Mouse (Mus musculus) kidney, adult 2 months (tissue): ENCODE results near the gene Homer1. TPM values are rescaled to one million over a fixed set of nuclear protein-coding genes. Genes with fewer than 3 reads are reported as not detected.

Experiments used
- DNase-seq: peaks from one replicate; pipeline ENCODE4 v3.0.0; 2021
- H3K27ac ChIP-seq: fragments of 200-500 bp; 2 replicates; pipeline ENCODE4 v1.5.1; 2012; ENCODE audit warnings: low read depth, low read length, control low read depth, inconsistent platforms; ENCODE audit not compliant: insufficient read depth
- H3K27me3 ChIP-seq: fragments of 200-500 bp; replicated peaks from 2 replicates; pipeline ENCODE4 v1.6.1; 2012; ENCODE audit warnings: mild to moderate bottlenecking, moderate library complexity, low read length, inconsistent platforms; ENCODE audit not compliant: control insufficient read depth, insufficient read depth
- H3K36me3 ChIP-seq: fragments of 200-500 bp; 2 replicates; pipeline ENCODE4 v1.6.1; 2012; ENCODE audit warnings: mild to moderate bottlenecking, moderate library complexity, low read length, inconsistent platforms; ENCODE audit not compliant: control insufficient read depth, insufficient read depth
- H3K4me1 ChIP-seq: fragments of 200-500 bp; 2 replicates; pipeline ENCODE4 v1.6.1; 2011; ENCODE audit warnings: low read length; ENCODE audit not compliant: control insufficient read depth, insufficient read depth
- H3K4me3 ChIP-seq: fragments of 200-500 bp; 2 replicates; pipeline ENCODE4 v1.5.1; 2011; ENCODE audit warnings: mild to moderate bottlenecking, low read depth, low read length, control low read depth; ENCODE audit not compliant: insufficient read depth
- CTCF ChIP-seq: fragments of 200-500 bp; conservative IDR thresholded peaks from 2 replicates; pipeline ENCODE4 v1.5.1; 2011; ENCODE audit warnings: low read depth, mild to moderate bottlenecking, control low read depth, low read length, moderate library complexity, mixed read lengths; ENCODE audit not compliant: insufficient read depth, insufficient read length
- POLR2A ChIP-seq: fragments of 200-500 bp; IDR thresholded peaks from one replicate; pipeline ENCODE4 v1.6.1; 2011; ENCODE audit warnings: low read depth, low read length, control low read depth
- WGBS: fragments of 180-500 bp; shearing (Covaris S2); methylation state at CpG from one replicate; pipeline ENCODE4 v1.1.7; 2018; 5-methylcytosine and 5-hydroxymethylcytosine counted together
- polyA plus RNA-seq: library from polyadenylated mRNA; depleted of rRNA; stranded (reverse); fragments of >200 nt; gene quantifications from 2 replicates; pipeline ENCODE4 v1.2.3, GENCODE M21; 2012; rRNA removed

Homer1 gene
- 2.5 and 2.7 TPM in 2 replicates for polyA plus RNA-seq

DNA sequence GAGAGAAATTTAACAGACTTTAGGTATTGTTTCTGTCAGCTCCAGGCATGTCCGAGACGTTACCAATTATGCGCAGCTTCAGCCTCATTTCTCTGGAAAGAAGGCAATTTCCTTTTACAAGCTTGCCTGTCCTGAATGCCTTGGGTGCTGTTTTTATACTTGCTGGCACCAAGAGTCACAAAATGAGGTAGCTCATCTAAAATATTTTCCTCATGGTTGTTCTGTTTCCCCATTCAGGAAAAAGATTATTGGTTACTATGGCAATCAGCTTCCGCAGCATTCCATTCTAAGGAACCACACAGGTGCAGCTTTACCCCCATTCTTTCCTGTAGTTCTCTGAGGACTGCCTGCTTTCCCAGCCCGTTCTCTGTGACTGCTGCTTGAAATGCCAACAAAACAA lies at the start of gene Homer1:
Gene Homer1, plus strand, starts transcription at position 320 of the 400 bp plus-strand sequence.
- Histone ChIP-seq H3K27ac (no peak within 1 kb of the TSS), H3K27me3 (no peaks in the 10 kb centered on the region), H3K4me1 (no peaks in the 10 kb centered on the region), H3K36me3 (no peaks in the 10 kb centered on the region), H3K4me3 (no peak within 1 kb of the TSS)
- TF ChIP-seq CTCF = no peak
- no peak for TF ChIP-seq POLR2A
- whole genome bisulfite sequencing = 82% methylated on average over 5 of the region's 5 CpGs
- DNase-seq = no peak

DNA sequence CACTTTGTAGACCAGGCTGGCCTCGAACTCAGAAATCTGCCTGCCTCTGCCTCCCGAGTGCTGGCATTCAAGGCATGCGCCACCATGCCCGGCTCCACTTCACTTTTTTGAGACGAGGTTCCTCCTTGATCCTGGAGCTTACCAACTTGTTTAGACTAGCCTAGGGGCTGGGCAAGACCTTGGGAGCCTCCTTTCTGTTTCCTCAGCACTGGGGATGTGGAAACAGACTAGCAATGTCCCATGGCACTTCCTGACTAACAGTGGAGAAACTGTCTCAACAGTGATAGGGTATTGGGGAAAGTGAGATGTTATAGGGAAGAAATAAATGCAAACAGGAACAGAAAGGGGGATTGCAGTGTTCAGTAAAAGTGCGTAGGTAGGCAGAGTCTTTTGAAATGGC lies 47.7 kb upstream of the Homer1 start:
- DNase-seq = no peak
- no peaks in the 10 kb centered on the region for H3K4me1 ChIP-seq
- no peaks in the 10 kb centered on the region for H3K36me3 ChIP-seq
- TF ChIP-seq CTCF (no peak), POLR2A (no peak)
- no peaks in the 10 kb centered on the region for H3K27me3 ChIP-seq
- no peak overlapping the region for H3K4me3 ChIP-seq
- H3K27ac ChIP-seq = no peak overlapping the region
- WGBS = 88% methylated on average over 6 of the region's 6 CpGs

DNA sequence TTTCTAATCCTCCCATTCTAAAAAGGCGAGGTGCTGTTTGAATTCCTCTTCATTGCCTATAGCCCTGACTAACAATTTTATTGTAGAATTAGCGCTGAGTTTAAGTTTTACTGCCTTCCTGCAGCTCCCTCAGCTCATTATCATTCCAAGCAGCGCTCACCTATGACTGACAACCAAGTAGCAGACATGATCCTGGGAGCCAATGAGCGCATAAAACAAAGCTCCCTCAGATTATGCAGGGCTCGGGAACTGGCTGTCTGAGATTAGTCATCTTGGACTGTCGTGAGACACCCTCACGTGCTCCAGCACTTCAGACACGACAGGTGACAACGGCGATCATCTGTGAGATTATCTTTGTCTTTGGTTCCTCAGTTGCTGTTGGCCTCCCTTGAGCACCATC lies 47.3 kb upstream of the Homer1 start:
- Histone ChIP-seq H3K4me3 (no peak overlapping the region), H3K27me3 (no peaks in the 10 kb centered on the region), H3K36me3 (no peaks in the 10 kb centered on the region), H3K27ac (no peak overlapping the region), H3K4me1 (no peaks in the 10 kb centered on the region)
- 73% methylated on average over 10 of the region's 10 CpGs for WGBS
- TF ChIP-seq CTCF (no peak), POLR2A (no peak)
- DNase-seq = no peak

DNA sequence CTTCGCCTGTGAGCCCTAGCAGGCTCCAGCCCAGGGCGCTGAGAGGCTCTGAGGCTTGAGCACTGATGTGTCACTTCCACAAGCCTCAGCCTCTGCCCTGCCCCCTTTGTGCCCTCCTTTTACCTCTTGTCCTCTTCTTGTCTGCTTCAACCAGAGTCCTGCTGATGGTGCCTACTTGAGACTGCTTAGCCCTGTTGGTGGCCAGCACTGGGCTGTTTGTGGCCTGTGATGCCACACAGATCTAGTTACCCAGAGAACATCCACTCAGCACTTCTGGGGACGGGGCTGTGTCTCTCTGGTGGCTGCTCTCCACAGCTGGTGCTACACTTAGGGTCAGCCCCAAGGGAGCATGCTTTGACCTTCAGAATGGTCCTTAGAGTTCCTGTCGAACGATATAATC lies 46.5 kb upstream of the Homer1 start:
- Histone ChIP-seq H3K27ac (no peak overlapping the region), H3K27me3 (no peaks in the 10 kb centered on the region), H3K4me3 (no peak overlapping the region), H3K4me1 (no peaks in the 10 kb centered on the region), H3K36me3 (no peaks in the 10 kb centered on the region)
- TF ChIP-seq POLR2A (no peak), CTCF (no peak)
- DNase-seq = no peak
- 73% methylated on average over 5 of the region's 5 CpGs for WGBS

DNA sequence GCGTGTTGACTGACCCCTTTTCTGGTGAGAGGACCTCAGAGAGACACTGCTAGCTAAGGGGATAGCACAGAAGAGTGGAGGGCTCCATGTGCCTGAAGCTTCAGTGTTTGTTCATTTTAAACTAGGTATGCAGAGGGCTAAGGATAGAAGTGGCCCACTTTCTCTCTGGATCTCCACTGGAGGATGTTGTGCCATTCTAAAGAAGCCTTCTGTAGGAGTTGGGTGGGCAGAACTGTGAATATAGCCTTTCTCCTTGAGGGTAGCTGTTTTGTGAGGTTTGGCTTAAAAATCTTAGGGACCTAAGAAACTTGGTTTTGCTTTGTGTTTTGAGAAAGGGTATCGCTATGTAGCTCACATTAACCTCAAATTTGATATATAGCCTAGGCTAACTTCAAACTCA lies 32.3 kb upstream of the Homer1 start:
- Histone ChIP-seq H3K4me3 (no peak overlapping the region), H3K36me3 (no peaks in the 10 kb centered on the region), H3K4me1 (no peaks in the 10 kb centered on the region), H3K27ac (no peak overlapping the region), H3K27me3 (no peaks in the 10 kb centered on the region)
- WGBS = 83% methylated on average over 2 of the region's 2 CpGs
- TF ChIP-seq CTCF (no peak), POLR2A (no peak)
- DNase-seq = no peak

DNA sequence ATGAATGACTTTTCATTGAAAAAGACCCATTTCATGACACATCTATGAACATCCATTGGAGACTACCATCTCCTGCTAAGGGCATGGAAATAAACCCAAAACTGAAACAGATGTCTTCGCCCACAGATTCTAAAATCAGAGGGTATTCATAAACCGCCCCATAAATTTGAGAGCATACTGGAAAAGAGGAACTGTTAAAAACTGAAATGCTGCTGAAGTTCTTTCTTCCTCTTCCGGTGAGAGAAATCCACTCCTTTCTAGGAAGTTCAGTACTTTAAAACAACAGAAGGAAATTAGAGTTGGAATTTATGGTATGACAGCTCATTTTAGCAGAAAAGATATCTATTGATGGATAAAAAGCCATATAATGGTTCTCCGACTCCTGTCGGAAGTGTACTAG lies 1.1 kb downstream of the Homer1 start:
- no peak for TF ChIP-seq POLR2A
- Histone ChIP-seq H3K4me3 (no peak overlapping the region), H3K36me3 (no peaks in the 10 kb centered on the region), H3K4me1 (no peaks in the 10 kb centered on the region; the same call in 1 of the 2 replicates), H3K27me3 (no peaks in the 10 kb centered on the region), H3K27ac (no peak overlapping the region)
- DNase-seq = no peak
- 84% methylated on average over 5 of the region's 5 CpGs for WGBS

DNA sequence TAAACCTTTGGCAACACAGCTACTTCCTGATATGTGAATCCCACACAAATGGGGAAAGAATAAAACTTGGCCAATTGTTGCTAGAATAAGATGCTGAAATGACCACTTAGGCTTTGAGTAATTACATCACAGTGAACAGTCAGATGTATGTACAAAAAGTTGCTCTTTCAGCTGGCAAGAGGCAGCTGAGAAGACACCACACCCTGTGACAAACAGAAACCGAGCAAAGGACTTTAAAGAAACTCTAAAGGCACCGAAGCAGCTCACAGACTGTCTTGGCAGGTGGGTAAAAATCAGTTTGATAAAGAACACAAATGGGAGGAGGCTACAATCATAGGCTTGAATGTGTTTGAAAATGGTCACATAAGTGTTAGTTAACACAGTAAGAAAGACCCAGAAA lies 1.6 kb downstream of the Homer1 start:
- 81% methylated on average over 2 of the region's 2 CpGs for WGBS
- no peaks in the 10 kb centered on the region for H3K36me3 ChIP-seq
- no peak overlapping the region for H3K27ac ChIP-seq
- no peak overlapping the region for H3K4me3 ChIP-seq
- DNase-seq = no peak
- no peaks in the 10 kb centered on the region for H3K27me3 ChIP-seq
- TF ChIP-seq CTCF = no peak
- TF ChIP-seq POLR2A = no peak
- H3K4me1 ChIP-seq = no peaks in the 10 kb centered on the region; the same call in 1 of the 2 replicates

DNA sequence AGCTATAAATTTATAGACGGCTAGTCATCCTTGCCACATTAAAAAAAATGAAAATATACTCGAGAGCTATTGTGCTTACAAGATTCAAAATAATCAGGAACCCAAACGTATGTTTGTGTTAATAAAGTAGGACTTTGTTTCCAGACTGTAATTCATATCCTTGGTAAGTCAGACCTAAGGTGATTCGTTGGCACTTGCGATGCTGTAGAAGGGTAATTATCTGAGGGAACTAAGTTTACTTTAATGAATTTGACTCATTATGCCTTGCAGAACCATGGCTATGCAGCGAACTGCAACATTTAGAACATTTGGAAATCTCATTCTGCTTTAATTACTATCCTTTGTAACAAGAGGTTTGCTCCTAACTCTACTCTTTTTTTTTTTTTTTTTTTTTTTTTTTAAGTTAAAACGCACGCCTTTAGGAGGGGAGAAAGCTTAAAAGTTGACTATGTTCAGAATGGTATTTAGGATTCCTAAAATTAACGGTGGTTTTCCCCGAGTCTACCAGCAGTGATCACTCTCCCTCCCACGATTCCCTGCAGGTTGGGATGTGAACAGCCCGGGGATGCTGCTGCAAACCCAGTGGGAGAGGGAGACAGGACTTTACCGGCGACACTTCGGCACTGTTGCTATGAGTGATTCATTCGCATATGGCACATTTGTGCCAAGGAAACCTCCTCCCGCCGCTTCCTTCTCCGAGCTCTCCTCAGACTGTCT lies 3.6 kb downstream of the Homer1 start:
- no peak for DNase-seq
- Histone ChIP-seq H3K27ac (peak overlapping the region; percentile 84; the same call in 1 of the 2 replicates), H3K27me3 (no peaks in the 10 kb centered on the region), H3K4me3 (peak overlapping the region; percentile 79), H3K4me1 (no peaks in the 10 kb centered on the region; the same call in 1 of the 2 replicates), H3K36me3 (no peaks in the 10 kb centered on the region)
- TF ChIP-seq POLR2A (no peak), CTCF (peak; percentile 35; the same call in 1 of the 2 replicates)
- 9% methylated on average over 19 of the region's 19 CpGs for WGBS
